Mouse (Mus musculus) heart, adult 2 months (tissue): Measurements from ENCODE around the gene Tdrkh.
A peak's percentile ranks its signal among the peaks of the same experiment; 100 is the strongest.

Source experiments
- CTCF ChIP-seq: fragments of 200-600 bp; IDR thresholded peaks from 2 replicates; pipeline ENCODE4 v1.8.1; 2022; ENCODE audit warnings: antibody characterized with exemption, mild to moderate bottlenecking, moderate library complexity
- EP300 ChIP-seq: fragments of 200-500 bp; IDR thresholded peaks from 2 replicates; pipeline ENCODE4 v1.6.1; 2011; ENCODE audit warnings: low read depth, low read length, control low read depth; ENCODE audit not compliant: insufficient read depth

- no peak for TF ChIP-seq EP300
- peak; percentile 46 for TF ChIP-seq CTCF
Observed at GRCm38 (mm10) chr3:94441182-94441581, 28.1 kb downstream of the Tdrkh start.
